Mouse (Mus musculus) spleen, adult 2 months (tissue): ENCODE measurements around the gene Dgat2. TPM values are rescaled to one million over a fixed set of nuclear protein-coding genes. Genes with fewer than 3 reads are reported as not detected.

Experiments used
- DNase-seq, 2 experiments: peaks; one replicate each; pipeline versions ENCODE4 v3.0.0 to v3.0.0-alpha.2; 2012 to 2021; ENCODE audit warnings: low spot score in 2 of 2, low read depth in 1 of 2
- H3K27ac ChIP-seq: fragments of 200-500 bp; 2 replicates; pipeline ENCODE4 v1.5.1; 2012; ENCODE audit warnings: low read length, inconsistent platforms; ENCODE audit not compliant: insufficient read depth
- H3K27me3 ChIP-seq: fragments of 200-500 bp; 2 replicates; pipeline ENCODE4 v1.6.1; 2012; ENCODE audit warnings: mild to moderate bottlenecking, moderate library complexity, low read length, inconsistent platforms; ENCODE audit not compliant: control insufficient read depth, insufficient read depth
- H3K36me3 ChIP-seq: fragments of 200-500 bp; 2 replicates; pipeline ENCODE4 v1.6.1; 2012; ENCODE audit warnings: mild to moderate bottlenecking, low read length, inconsistent platforms; ENCODE audit not compliant: control insufficient read depth, insufficient read depth
- H3K4me1 ChIP-seq: fragments of 200-500 bp; 2 replicates; pipeline ENCODE4 v1.6.1; 2011; ENCODE audit warnings: inconsistent platforms; ENCODE audit not compliant: control insufficient read depth, insufficient read depth, insufficient read length
- H3K4me3 ChIP-seq: fragments of 200-500 bp; 2 replicates; pipeline ENCODE4 v1.5.1; 2011; ENCODE audit warnings: mild to moderate bottlenecking, inconsistent platforms; ENCODE audit not compliant: insufficient read depth, insufficient read length; ENCODE audit errors: extremely low read depth
- CTCF ChIP-seq: fragments of 200-500 bp; IDR thresholded peaks from 2 replicates; pipeline ENCODE4 v1.5.1; 2011; ENCODE audit warnings: mild to moderate bottlenecking, inconsistent platforms; ENCODE audit not compliant: insufficient read depth, insufficient read length, insufficient replicate concordance; ENCODE audit errors: extremely low read depth
- POLR2A ChIP-seq: fragments of 200-500 bp; IDR thresholded peaks from 2 replicates; pipeline ENCODE4 v1.6.1; 2011; ENCODE audit warnings: low read depth, low read length, inconsistent platforms
- WGBS: fragments of 180-500 bp; shearing (Covaris S2); methylation state at CpG from one replicate; pipeline ENCODE4 v1.1.7; 2018; 5-methylcytosine and 5-hydroxymethylcytosine counted together
- polyA plus RNA-seq: library from polyadenylated mRNA; depleted of rRNA; stranded (reverse); fragments of >200 nt; gene quantifications from 2 replicates; pipeline ENCODE4 v1.2.3, GENCODE M21; 2012

Dgat2 gene
- polyA plus RNA-seq, 1 experiment: 12.8 TPM

- H3K27me3 ChIP-seq: no peaks in the 10 kb centered on the region
- 24% methylated on average over 8 of the region's 8 CpGs for WGBS
- no peak for TF ChIP-seq CTCF
- H3K4me1 ChIP-seq: peaks cover 34% of the 10 kb centered on the region
- 0 out of 2 replicates have a peak, but pooled peaks cover 2% of the 10 kb centered on the region for H3K36me3 ChIP-seq
- no peak for DNase-seq
- peak overlapping the region; percentile 37; the same call in 1 of the 2 replicates for H3K4me3 ChIP-seq
- peak overlapping the region; percentile 85 for H3K27ac ChIP-seq
Measured at GRCm38 (mm10) chr7:99133811-99134402, 48.6 kb downstream of the Dgat2 start.

GRCm38 (mm10) chr7:99132597-99132996 is 49.9 kb downstream of the Dgat2 start:
- WGBS: 54% methylated on average over 9 of the region's 9 CpGs
- no peak for TF ChIP-seq POLR2A
- TF ChIP-seq CTCF: no peak
- Histone ChIP-seq H3K27ac (peak overlapping the region; percentile 69), H3K4me1 (peaks cover 36% of the 10 kb centered on the region), H3K27me3 (no peaks in the 10 kb centered on the region), H3K4me3 (no peak overlapping the region), H3K36me3 (0 out of 2 replicates have a peak, but pooled peaks cover 2% of the 10 kb centered on the region)
- DNase-seq: no peak

DNA sequence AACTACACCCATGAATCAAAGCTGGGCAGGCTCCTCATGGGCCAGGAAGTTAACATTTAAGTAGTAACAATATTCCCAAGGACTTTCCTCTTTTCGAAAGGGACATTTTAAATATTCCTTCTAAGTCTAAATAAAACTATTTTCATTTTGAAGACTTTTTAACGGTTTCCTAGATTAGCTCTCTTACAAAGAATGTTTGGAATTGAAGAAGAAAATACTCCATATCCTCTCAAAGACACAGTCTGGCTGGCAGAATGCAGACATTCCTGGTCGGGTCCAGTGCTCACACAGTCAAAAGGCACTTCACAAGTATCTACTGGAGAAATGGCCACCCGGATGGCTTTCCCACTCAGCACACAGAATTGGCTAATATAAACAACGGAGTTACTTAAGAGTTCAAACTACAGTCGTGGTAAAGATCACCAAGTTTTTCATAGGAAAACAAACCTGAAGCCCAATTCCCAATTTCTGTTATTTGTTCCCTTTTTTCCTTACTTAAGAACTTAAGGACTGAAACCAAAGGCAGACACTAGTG is 50.6 kb downstream of the Dgat2 start:
- H3K27me3 ChIP-seq: no peaks in the 10 kb centered on the region
- H3K4me1 ChIP-seq: peaks cover 36% of the 10 kb centered on the region
- H3K36me3 ChIP-seq: 0 out of 2 replicates have a peak, but pooled peaks cover 1% of the 10 kb centered on the region
- TF ChIP-seq POLR2A (no peak), CTCF (no peak)
- 76% methylated on average over 6 of the region's 6 CpGs for WGBS
- H3K4me3 ChIP-seq: no peak overlapping the region
- peak overlapping the region; percentile 47 for H3K27ac ChIP-seq
- DNase-seq: no peak

DNA sequence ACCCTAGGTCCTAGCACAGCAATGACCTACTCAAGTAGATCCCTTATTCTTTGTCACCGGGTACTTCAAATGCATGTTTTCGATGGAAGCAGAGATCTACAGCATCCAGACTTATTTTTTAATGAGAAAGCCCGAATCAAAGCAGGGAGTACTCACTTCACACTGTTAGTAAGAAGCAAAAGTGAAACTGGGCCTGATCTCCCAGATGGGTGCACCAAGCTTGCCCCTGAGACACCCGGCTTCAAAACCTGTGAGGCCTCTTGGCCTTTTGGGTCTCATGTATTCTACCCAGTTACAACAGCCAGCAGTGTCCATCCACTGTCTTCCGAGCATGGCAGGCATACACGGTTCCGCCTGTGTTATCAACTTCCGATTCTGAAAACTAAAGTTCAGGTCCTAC is 53.6 kb downstream of the Dgat2 start:
- TF ChIP-seq CTCF (no peak), POLR2A (no peak)
- no peaks in the 10 kb centered on the region for H3K36me3 ChIP-seq
- peak overlapping the region; percentile 58 for H3K27ac ChIP-seq
- no peaks in the 10 kb centered on the region for H3K27me3 ChIP-seq
- DNase-seq: no peak
- peaks cover 35% of the 10 kb centered on the region for H3K4me1 ChIP-seq
- WGBS: 47% methylated on average over 8 of the region's 8 CpGs
- H3K4me3 ChIP-seq: no peak overlapping the region

GRCm38 (mm10) chr7:99128020-99128950 is 54.2 kb downstream of the Dgat2 start:
- peak overlapping the region; percentile 58; the same call in 1 of the 2 replicates for H3K27ac ChIP-seq
- H3K27me3 ChIP-seq: no peaks in the 10 kb centered on the region
- H3K4me3 ChIP-seq: no peak overlapping the region
- 53% methylated on average over 10 of the region's 10 CpGs for WGBS
- peaks cover 40% of the 10 kb centered on the region for H3K4me1 ChIP-seq
- DNase-seq: peak in 1 of 2 experiments; percentile 51
- no peak for TF ChIP-seq POLR2A
- no peak for TF ChIP-seq CTCF
- H3K36me3 ChIP-seq: no peaks in the 10 kb centered on the region

DNA sequence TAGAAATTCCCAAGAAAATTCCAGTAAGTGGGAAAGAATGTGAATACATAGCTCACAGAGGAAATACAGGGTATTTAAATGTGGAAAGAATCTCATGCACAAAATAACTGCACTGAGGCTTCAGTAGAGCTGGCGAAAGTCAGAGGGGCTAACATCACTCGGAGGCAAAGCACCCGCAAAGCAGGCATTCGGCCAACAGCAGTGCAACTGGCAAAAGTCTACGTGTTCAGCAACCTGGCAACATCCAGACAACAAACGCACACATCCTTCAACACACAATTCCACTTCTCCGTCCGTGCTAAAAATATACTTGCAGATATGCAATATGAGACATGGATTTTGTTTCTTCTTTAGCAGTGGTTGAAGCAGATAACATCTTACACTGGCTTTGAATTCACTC is 56.5 kb downstream of the Dgat2 start:
- H3K27me3 ChIP-seq: no peaks in the 10 kb centered on the region
- no peak for DNase-seq
- H3K36me3 ChIP-seq: no peaks in the 10 kb centered on the region
- H3K27ac ChIP-seq: no peak overlapping the region
- 58% methylated on average over 8 of the region's 8 CpGs for WGBS
- peaks cover 48% of the 10 kb centered on the region for H3K4me1 ChIP-seq
- H3K4me3 ChIP-seq: no peak overlapping the region
- TF ChIP-seq POLR2A (no peak), CTCF (no peak)

GRCm38 (mm10) chr7:99122651-99123050 is 59.9 kb downstream of the Dgat2 start:
- Histone ChIP-seq H3K4me1 (peaks cover 40% of the 10 kb centered on the region), H3K27ac (peak overlapping the region; percentile 67), H3K36me3 (peaks cover 4% of the 10 kb centered on the region; the same call in 1 of the 2 replicates), H3K4me3 (no peak overlapping the region), H3K27me3 (no peaks in the 10 kb centered on the region)
- 49% methylated on average over 5 of the region's 5 CpGs for WGBS
- DNase-seq: no peak
- TF ChIP-seq POLR2A (no peak), CTCF (no peak)
